Mouse (Mus musculus): Measurements from ENCODE around the gene Hace1. TPM values are rescaled to one million over a fixed set of nuclear protein-coding genes. Genes with fewer than 3 reads are reported as not detected.

Gene Hace1
- polyA plus RNA-seq, 1 experiment from 2014 or later = 16.1 TPM

DNA sequence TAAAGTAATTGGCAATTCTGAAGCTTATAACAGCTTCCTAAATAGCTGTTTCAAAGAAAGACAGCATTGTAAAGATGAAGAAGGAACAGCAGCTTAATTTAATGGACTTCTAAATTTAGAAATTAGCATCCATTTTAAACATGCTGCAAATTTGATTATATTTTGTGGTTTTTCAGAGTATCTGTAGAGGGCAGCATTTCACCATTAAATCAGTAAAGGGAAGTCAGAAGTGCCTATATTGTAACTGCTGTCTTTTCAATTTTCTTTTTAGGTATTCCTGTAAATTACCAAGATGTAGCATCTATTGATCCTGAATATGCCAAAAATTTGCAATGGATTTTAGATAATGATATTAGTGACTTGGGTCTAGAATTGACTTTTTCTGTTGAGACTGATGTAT, 99.2 kb downstream of the Hace1 start:
- ATAC-seq = peak; percentile 54; the same call in 1 of the 2 replicates
- Histone ChIP-seq H3K9me3 (ENCODE audit: control insufficient read depth, low read length) (no peaks in the 10 kb centered on the region), H3K36me3 (ENCODE audit: control insufficient read depth, insufficient read depth) (no peaks in the 10 kb centered on the region; the same call in 1 of the 2 replicates), H3K4me2 (ENCODE audit: low read length) (no peak overlapping the region), H3K9ac (replicated peaks; ENCODE audit: low read depth, low read length) (no peak overlapping the region), H3K4me3 (replicated peaks; ENCODE audit: low read length) (no peak overlapping the region), H3K27ac (ENCODE audit: low read length) (no peak overlapping the region), H3K4me1 (replicated peaks; ENCODE audit: control insufficient read depth, insufficient read depth, low read length) (no peaks in the 10 kb centered on the region), H3K27me3 (replicated peaks; ENCODE audit: control insufficient read depth, insufficient read depth, low read length) (no peaks in the 10 kb centered on the region)

DNA sequence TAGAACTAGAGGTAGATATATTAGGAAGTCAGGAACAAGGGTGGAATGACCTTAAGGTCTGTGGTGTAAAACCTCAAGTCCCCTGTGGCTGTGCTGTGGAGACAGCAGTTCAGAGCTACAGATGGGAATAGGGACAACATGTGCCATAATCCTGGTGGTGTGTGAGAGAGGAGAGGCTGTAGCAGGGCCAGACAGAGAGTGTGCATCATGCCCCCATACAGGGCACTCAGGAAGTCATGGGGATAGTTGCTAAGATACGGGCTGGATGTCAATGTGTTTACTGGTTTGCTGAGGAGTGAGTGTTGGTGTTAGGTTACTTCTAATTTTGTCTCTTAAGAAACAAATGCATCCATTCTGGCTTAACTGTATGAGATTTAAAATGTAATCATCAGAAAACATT, 108.6 kb downstream of the Hace1 start:
- H3K9me3 ChIP-seq (ENCODE audit: control insufficient read depth, low read length) = no peaks in the 10 kb centered on the region
- H3K36me3 ChIP-seq (ENCODE audit: control insufficient read depth, insufficient read depth) = no peaks in the 10 kb centered on the region
- no peak overlapping the region for H3K4me3 ChIP-seq (replicated peaks; ENCODE audit: low read length)
- no peak overlapping the region for H3K27ac ChIP-seq (ENCODE audit: low read length)
- ATAC-seq = no peak
- H3K4me2 ChIP-seq (ENCODE audit: low read length) = no peak overlapping the region
- H3K9ac ChIP-seq (replicated peaks; ENCODE audit: low read depth, low read length) = no peak overlapping the region
- WGBS = 74% methylated on average over 1 of the region's 1 CpGs
- H3K27me3 ChIP-seq (replicated peaks; ENCODE audit: control insufficient read depth, insufficient read depth, low read length) = no peaks in the 10 kb centered on the region
- peaks cover 7% of the 10 kb centered on the region for H3K4me1 ChIP-seq (replicated peaks; ENCODE audit: control insufficient read depth, insufficient read depth, low read length)

DNA sequence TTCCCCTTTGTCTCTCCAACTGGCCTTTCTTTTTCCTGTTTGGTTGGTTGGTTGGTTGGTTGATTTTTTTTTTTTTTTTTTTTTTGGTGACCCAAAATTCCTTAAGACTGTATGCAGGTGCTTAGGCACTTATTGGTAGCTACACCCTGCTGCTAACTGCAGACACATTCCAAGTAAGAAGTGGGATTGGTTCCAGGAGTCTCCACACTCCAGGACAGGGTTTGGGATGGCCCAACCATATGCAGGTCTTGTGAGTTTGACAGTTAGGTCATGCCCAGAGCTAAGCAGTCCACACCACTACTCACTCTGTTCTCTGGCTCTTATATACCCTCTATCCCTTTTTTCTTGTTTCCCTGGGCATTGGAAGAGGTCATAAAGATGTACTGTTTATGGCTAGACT, 117.3 kb downstream of the Hace1 start:
- Histone ChIP-seq H3K36me3 (ENCODE audit: control insufficient read depth, insufficient read depth) (no peaks in the 10 kb centered on the region), H3K4me1 (replicated peaks; ENCODE audit: control insufficient read depth, insufficient read depth, low read length) (no peaks in the 10 kb centered on the region), H3K9me3 (ENCODE audit: control insufficient read depth, low read length) (no peaks in the 10 kb centered on the region), H3K4me3 (replicated peaks; ENCODE audit: low read length) (no peak overlapping the region), H3K27ac (ENCODE audit: low read length) (no peak overlapping the region), H3K27me3 (replicated peaks; ENCODE audit: control insufficient read depth, insufficient read depth, low read length) (no peaks in the 10 kb centered on the region), H3K9ac (replicated peaks; ENCODE audit: low read depth, low read length) (no peak overlapping the region), H3K4me2 (ENCODE audit: low read length) (no peak overlapping the region)
- no peak for ATAC-seq

DNA sequence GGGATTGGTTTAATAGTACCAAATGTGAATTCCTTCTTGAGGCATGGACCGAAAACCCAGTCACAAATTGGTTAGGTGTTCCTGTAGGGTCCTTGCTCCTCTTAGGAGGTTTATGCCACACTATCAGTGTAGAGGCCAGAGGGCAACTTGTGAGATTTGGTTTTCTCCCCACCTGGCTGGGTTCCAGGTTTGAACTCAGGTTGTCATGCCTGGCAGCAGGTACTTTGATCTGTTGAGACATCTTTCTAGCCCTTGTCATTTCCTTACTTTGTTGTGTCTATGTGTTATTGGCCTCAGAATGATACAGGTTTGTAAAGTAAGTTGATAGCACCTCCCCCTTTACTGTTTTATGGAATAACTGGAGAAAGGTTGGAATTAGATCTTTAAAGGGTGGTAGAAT, 117.9 kb downstream of the Hace1 start:
- Histone ChIP-seq H3K9me3 (ENCODE audit: control insufficient read depth, low read length) (no peaks in the 10 kb centered on the region), H3K4me1 (replicated peaks; ENCODE audit: control insufficient read depth, insufficient read depth, low read length) (no peaks in the 10 kb centered on the region), H3K9ac (replicated peaks; ENCODE audit: low read depth, low read length) (no peak overlapping the region), H3K4me3 (replicated peaks; ENCODE audit: low read length) (no peak overlapping the region), H3K27me3 (replicated peaks; ENCODE audit: control insufficient read depth, insufficient read depth, low read length) (no peaks in the 10 kb centered on the region), H3K4me2 (ENCODE audit: low read length) (no peak overlapping the region), H3K36me3 (ENCODE audit: control insufficient read depth, insufficient read depth) (no peaks in the 10 kb centered on the region), H3K27ac (ENCODE audit: low read length) (no peak overlapping the region)
- WGBS = 96% methylated on average over 1 of the region's 1 CpGs
- ATAC-seq = no peak

DNA sequence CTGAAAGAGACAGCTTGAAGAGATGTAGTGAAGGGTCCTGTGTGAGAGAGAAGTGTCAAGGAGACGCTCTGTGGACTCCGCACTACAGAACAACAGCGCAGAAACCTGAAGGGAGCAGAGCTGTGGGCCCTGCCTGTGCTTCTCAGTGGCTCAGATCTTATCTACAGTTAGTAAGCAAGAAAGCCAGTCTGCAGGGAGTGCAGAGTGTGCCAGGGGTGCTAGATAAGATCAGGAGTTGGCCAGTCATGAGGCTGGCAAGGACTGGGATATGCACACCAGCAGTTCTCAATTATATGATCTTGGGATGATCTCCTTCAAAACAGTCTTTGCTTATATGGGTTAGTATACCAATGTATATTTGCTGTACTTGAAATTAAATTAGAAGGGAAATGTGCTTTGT, 121.3 kb downstream of the Hace1 start:
- no peaks in the 10 kb centered on the region for H3K27me3 ChIP-seq (replicated peaks; ENCODE audit: control insufficient read depth, insufficient read depth, low read length)
- no peaks in the 10 kb centered on the region for H3K36me3 ChIP-seq (ENCODE audit: control insufficient read depth, insufficient read depth)
- no peaks in the 10 kb centered on the region for H3K9me3 ChIP-seq (ENCODE audit: control insufficient read depth, low read length)
- H3K4me2 ChIP-seq (ENCODE audit: low read length) = no peak overlapping the region
- H3K4me1 ChIP-seq (replicated peaks; ENCODE audit: control insufficient read depth, insufficient read depth, low read length) = no peaks in the 10 kb centered on the region
- H3K27ac ChIP-seq (ENCODE audit: low read length) = no peak overlapping the region
- no peak overlapping the region for H3K4me3 ChIP-seq (replicated peaks; ENCODE audit: low read length)
- no peak for ATAC-seq
- no peak overlapping the region for H3K9ac ChIP-seq (replicated peaks; ENCODE audit: low read depth, low read length)
- 82% methylated on average over 3 of the region's 3 CpGs for WGBS

DNA sequence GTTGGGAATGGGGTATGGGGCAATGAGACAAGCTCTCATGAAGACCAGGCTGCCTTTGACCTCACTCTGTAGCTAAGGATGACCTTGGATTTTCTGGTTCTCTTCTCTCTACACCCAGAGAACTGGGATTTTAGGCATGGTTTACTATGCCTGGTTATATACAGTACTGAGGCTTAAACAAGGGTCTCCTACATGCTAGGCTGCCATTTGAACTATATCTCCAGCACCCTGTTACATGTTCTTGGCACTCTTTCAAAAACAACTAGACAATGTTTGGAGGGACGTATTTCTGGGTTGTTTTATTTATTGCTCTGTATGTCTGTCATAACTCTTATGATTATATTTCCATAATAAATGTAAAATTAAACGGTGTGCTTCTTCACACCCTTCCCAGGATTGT, 129.2 kb downstream of the Hace1 start:
- no peak for ATAC-seq
- 81% methylated on average over 2 of the region's 2 CpGs for WGBS

DNA sequence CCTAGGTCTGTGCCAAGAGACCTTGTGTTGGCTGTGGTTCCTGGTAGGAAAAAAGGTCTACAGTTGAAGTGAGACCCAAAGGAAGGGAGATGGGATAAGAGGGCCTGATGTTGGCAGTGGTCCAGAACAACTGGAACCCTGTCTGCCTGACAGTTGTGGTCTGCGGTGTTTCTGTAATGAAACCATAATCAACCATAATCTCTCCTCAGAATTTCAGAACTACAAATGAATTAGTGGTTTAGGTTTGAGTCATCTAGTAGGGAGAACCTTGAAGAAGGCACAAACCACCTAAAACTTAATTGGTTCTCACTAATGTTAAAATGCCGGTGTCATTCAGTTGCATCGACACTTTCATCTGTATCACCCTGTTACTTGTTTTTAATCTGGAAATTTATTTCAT, 133.2 kb downstream of the Hace1 start:
- no peaks in the 10 kb centered on the region; the same call in 1 of the 2 replicates for H3K4me1 ChIP-seq (replicated peaks; ENCODE audit: control insufficient read depth, insufficient read depth, low read length)
- no peak overlapping the region for H3K27ac ChIP-seq (ENCODE audit: low read length)
- H3K9me3 ChIP-seq (ENCODE audit: control insufficient read depth, low read length) = no peaks in the 10 kb centered on the region
- no peak for ATAC-seq
- WGBS = 72% methylated on average over 3 of the region's 3 CpGs
- H3K27me3 ChIP-seq (replicated peaks; ENCODE audit: control insufficient read depth, insufficient read depth, low read length) = no peaks in the 10 kb centered on the region
- H3K4me3 ChIP-seq (replicated peaks; ENCODE audit: low read length) = no peak overlapping the region
- no peak overlapping the region for H3K4me2 ChIP-seq (ENCODE audit: low read length)
- no peaks in the 10 kb centered on the region for H3K36me3 ChIP-seq (ENCODE audit: control insufficient read depth, insufficient read depth)
- H3K9ac ChIP-seq (replicated peaks; ENCODE audit: low read depth, low read length) = no peak overlapping the region

More for the DNA sequence above, 129.2 kb downstream of the Hace1 start:
- Histone ChIP-seq H3K4me2 (ENCODE audit: low read length) (no peak overlapping the region), H3K4me1 (replicated peaks; ENCODE audit: control insufficient read depth, insufficient read depth, low read length) (no peaks in the 10 kb centered on the region; the same call in 1 of the 2 replicates), H3K27me3 (replicated peaks; ENCODE audit: control insufficient read depth, insufficient read depth, low read length) (no peaks in the 10 kb centered on the region), H3K9ac (replicated peaks; ENCODE audit: low read depth, low read length) (no peak overlapping the region), H3K4me3 (replicated peaks; ENCODE audit: low read length) (no peak overlapping the region), H3K9me3 (ENCODE audit: control insufficient read depth, low read length) (no peaks in the 10 kb centered on the region), H3K27ac (ENCODE audit: low read length) (no peak overlapping the region), H3K36me3 (ENCODE audit: control insufficient read depth, insufficient read depth) (no peaks in the 10 kb centered on the region)

DNA sequence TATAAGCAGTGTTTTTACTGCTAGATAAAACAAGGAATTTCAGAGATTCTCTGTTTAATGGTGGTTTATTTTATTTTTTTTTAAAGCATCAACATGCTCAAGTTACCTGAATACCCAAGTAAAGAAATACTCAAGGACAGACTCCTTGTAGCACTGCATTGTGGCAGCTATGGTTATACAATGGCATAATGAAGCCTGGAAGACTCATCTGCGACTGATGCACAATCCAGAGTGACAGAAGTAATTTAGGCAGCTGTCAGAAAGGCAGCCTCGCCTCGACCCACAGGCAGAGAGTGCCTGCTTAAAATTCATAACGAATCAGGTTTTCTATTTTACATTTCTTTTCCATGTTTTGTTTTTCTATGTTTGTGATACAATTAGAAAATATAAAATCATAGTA, 133.7 kb downstream of the Hace1 start:
- Histone ChIP-seq H3K9me3 (ENCODE audit: control insufficient read depth, low read length) (no peaks in the 10 kb centered on the region), H3K4me2 (ENCODE audit: low read length) (no peak overlapping the region), H3K4me3 (replicated peaks; ENCODE audit: low read length) (no peak overlapping the region), H3K27me3 (replicated peaks; ENCODE audit: control insufficient read depth, insufficient read depth, low read length) (no peaks in the 10 kb centered on the region), H3K27ac (ENCODE audit: low read length) (no peak overlapping the region), H3K36me3 (ENCODE audit: control insufficient read depth, insufficient read depth) (no peaks in the 10 kb centered on the region), H3K9ac (replicated peaks; ENCODE audit: low read depth, low read length) (no peak overlapping the region), H3K4me1 (replicated peaks; ENCODE audit: control insufficient read depth, insufficient read depth, low read length) (no peaks in the 10 kb centered on the region; the same call in 1 of the 2 replicates)
- ATAC-seq = peak; percentile 61; the same call in 1 of the 2 replicates
- 36% methylated on average over 4 of the region's 4 CpGs for WGBS

All from forebrain, embryonic 16.5 days (tissue).